Mouse (Mus musculus): ENCODE data around the gene Rsad2. TPM values are rescaled to one million over a fixed set of nuclear protein-coding genes. Genes with fewer than 3 reads are reported as not detected.
"Not testable (repeated sequence)": the region's sequence is repeated elsewhere in the genome, so short reads cannot be mapped to it uniquely, and the experiment has no call there.

Gene Rsad2
- polyA plus RNA-seq (2015; fragmentation: Nextera tagmentation; extraction: Ambion mirVana): 11.5 and 13.3 TPM in 2 replicates

GRCm38 (mm10) chr12:26456028-26456698, at the start of gene Rsad2:
Gene Rsad2 (minus strand): TSS chr12:26456452.
- H3K27ac ChIP-seq (ENCODE audit: low read length): 0 out of 2 replicates have a peak within 1 kb of the TSS, but pooled peaks have one; percentile 5
- no peaks in the 10 kb centered on the region for H3K9me3 ChIP-seq (ENCODE audit: low read length)
- 22% methylated on average over 13 of the region's 13 CpGs for WGBS
- no peaks in the 10 kb centered on the region for H3K27me3 ChIP-seq (replicated peaks; ENCODE audit: insufficient read depth, low read length)
- TF ChIP-seq CTCF (IDR thresholded peaks at IDR 0.05) (no peak), EP300 (IDR thresholded peaks at IDR 0.05) (no peak)
- peak within 1 kb of the TSS; percentile 48 for H3K4me2 ChIP-seq (replicated peaks; ENCODE audit: low read depth, low read length)
- H3K36me3 ChIP-seq (ENCODE audit: insufficient read depth, low read length): no peaks in the 10 kb centered on the region
- peak; percentile 86 for DNase-seq (ENCODE audit: low spot score)
- H3K4me3 ChIP-seq (ENCODE audit: low read depth, low read length): peak within 1 kb of the TSS; percentile 10
- peaks cover 6% of the 10 kb centered on the region for H3K4me1 ChIP-seq (ENCODE audit: insufficient read depth, low read depth, low read length)
- ATAC-seq: peak; percentile 90
- no peak within 1 kb of the TSS for H3K9ac ChIP-seq (replicated peaks; ENCODE audit: low read depth)

DNA sequence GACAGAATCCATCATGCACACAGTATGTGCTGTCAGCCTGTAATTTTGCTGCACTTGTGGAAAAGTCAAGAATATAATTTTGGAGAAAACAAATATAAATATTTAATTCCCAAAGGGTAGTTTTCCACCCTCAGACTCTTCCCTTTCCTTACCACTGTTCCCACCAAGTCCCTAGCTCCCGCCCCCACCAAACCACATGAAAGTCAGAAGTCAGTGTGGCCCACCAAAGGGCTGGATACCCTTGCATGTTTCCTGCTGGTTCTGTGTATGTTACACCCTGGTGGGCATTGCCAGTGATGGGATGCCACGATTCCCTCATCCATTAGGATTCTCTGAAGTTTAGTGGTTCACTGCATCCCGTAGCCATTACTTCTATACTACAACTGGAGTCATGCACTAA, 44.8 kb upstream of the Rsad2 start:
- Histone ChIP-seq H3K27me3 (replicated peaks; ENCODE audit: insufficient read depth, low read length) (no peaks in the 10 kb centered on the region), H3K27ac (ENCODE audit: low read length) (no peak overlapping the region), H3K9ac (replicated peaks; ENCODE audit: low read depth) (no peak overlapping the region), H3K4me3 (ENCODE audit: low read depth, low read length) (no peak overlapping the region), H3K4me2 (replicated peaks; ENCODE audit: low read depth, low read length) (no peak overlapping the region), H3K36me3 (ENCODE audit: insufficient read depth, low read length) (no peaks in the 10 kb centered on the region), H3K4me1 (ENCODE audit: insufficient read depth, low read depth, low read length) (no peaks in the 10 kb centered on the region), H3K9me3 (ENCODE audit: low read length) (no peaks in the 10 kb centered on the region)
- DNase-seq (ENCODE audit: low spot score) (no peak), ATAC-seq (no peak)
- TF ChIP-seq EP300 (IDR thresholded peaks at IDR 0.05) (no peak), CTCF (IDR thresholded peaks at IDR 0.05) (no peak)
- 78% methylated on average over 3 of the region's 3 CpGs for WGBS

- no peak for DNase-seq (ENCODE audit: low spot score)
- Histone ChIP-seq H3K4me3 (ENCODE audit: low read depth, low read length) (no peak overlapping the region), H3K9me3 (ENCODE audit: low read length) (no peaks in the 10 kb centered on the region), H3K27ac (ENCODE audit: low read length) (no peak overlapping the region), H3K4me2 (replicated peaks; ENCODE audit: low read depth, low read length) (no peak overlapping the region), H3K27me3 (replicated peaks; ENCODE audit: insufficient read depth, low read length) (no peaks in the 10 kb centered on the region), H3K9ac (replicated peaks; ENCODE audit: low read depth) (no peak overlapping the region), H3K36me3 (ENCODE audit: insufficient read depth, low read length) (no peaks in the 10 kb centered on the region), H3K4me1 (ENCODE audit: insufficient read depth, low read depth, low read length) (no peaks in the 10 kb centered on the region)
- 90% methylated on average over 1 of the region's 1 CpGs for WGBS
- ATAC-seq: no peak
- peak; percentile 50 for TF ChIP-seq CTCF (IDR thresholded peaks at IDR 0.05)
- no peak for TF ChIP-seq EP300 (IDR thresholded peaks at IDR 0.05)
Observed at GRCm38 (mm10) chr12:26489942-26490341, 33.7 kb upstream of the Rsad2 start.

- Histone ChIP-seq H3K4me2 (replicated peaks; ENCODE audit: low read depth, low read length) (no peak overlapping the region), H3K4me3 (ENCODE audit: low read depth, low read length) (no peak overlapping the region), H3K9me3 (ENCODE audit: low read length) (no peaks in the 10 kb centered on the region), H3K27me3 (replicated peaks; ENCODE audit: insufficient read depth, low read length) (no peaks in the 10 kb centered on the region), H3K36me3 (ENCODE audit: insufficient read depth, low read length) (no peaks in the 10 kb centered on the region), H3K9ac (replicated peaks; ENCODE audit: low read depth) (no peak overlapping the region), H3K27ac (ENCODE audit: low read length) (no peak overlapping the region), H3K4me1 (ENCODE audit: insufficient read depth, low read depth, low read length) (no peaks in the 10 kb centered on the region)
- WGBS: 48% methylated on average over 5 of the region's 5 CpGs
- DNase-seq (ENCODE audit: low spot score): no peak
- no peak for TF ChIP-seq EP300 (IDR thresholded peaks at IDR 0.05)
- no peak for ATAC-seq
Observed at GRCm38 (mm10) chr12:26488617-26489274, 32.5 kb upstream of the Rsad2 start.

DNA sequence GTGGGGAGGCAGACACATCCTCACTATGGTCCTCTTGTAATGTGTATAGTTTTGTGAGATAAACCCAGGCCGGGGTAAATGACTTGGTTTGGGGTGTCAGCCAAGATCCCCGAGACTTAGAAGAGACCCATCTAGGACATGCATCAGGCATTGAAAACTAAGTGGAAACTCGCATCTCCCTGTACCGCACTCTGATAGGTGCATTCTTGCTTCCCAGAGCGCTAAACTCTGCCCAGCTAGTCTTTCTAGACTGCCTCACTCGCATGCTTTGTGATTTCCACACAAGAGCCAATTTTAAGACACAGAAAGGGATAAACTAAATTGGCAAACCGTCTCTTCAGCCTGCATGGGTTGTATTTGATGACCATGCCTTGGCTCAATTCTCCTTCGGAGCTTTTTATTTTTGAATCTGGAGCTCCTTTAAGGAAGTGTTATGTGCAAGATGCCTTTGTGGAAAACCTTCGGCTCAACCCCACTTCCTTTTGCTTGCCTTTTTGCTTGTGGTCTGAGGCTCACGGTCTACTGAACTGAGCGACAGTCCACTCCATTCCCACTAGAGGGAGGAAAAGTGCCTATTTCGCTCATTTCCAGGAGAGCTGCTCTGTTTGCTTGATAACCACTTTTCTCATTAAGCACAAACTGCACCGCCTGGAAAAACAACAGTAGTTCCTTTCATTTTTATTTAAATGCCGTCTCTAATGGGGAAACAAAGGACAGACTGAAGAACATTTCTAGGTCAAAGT, 31.8 kb upstream of the Rsad2 start:
- peak; percentile 75 for DNase-seq (ENCODE audit: low spot score)
- WGBS: 45% methylated on average over 14 of the region's 14 CpGs
- Histone ChIP-seq H3K27me3 (replicated peaks; ENCODE audit: insufficient read depth, low read length) (no peaks in the 10 kb centered on the region), H3K4me3 (ENCODE audit: low read depth, low read length) (no peak overlapping the region), H3K27ac (ENCODE audit: low read length) (no peak overlapping the region), H3K4me1 (ENCODE audit: insufficient read depth, low read depth, low read length) (no peaks in the 10 kb centered on the region), H3K36me3 (ENCODE audit: insufficient read depth, low read length) (no peaks in the 10 kb centered on the region), H3K9me3 (ENCODE audit: low read length) (no peaks in the 10 kb centered on the region), H3K9ac (replicated peaks; ENCODE audit: low read depth) (no peak overlapping the region), H3K4me2 (replicated peaks; ENCODE audit: low read depth, low read length) (no peak overlapping the region)
- TF ChIP-seq CTCF (IDR thresholded peaks at IDR 0.05): peak; percentile 74
- no peak for TF ChIP-seq EP300 (IDR thresholded peaks at IDR 0.05)
- ATAC-seq: no peak; the same call in 1 of the 2 replicates

DNA sequence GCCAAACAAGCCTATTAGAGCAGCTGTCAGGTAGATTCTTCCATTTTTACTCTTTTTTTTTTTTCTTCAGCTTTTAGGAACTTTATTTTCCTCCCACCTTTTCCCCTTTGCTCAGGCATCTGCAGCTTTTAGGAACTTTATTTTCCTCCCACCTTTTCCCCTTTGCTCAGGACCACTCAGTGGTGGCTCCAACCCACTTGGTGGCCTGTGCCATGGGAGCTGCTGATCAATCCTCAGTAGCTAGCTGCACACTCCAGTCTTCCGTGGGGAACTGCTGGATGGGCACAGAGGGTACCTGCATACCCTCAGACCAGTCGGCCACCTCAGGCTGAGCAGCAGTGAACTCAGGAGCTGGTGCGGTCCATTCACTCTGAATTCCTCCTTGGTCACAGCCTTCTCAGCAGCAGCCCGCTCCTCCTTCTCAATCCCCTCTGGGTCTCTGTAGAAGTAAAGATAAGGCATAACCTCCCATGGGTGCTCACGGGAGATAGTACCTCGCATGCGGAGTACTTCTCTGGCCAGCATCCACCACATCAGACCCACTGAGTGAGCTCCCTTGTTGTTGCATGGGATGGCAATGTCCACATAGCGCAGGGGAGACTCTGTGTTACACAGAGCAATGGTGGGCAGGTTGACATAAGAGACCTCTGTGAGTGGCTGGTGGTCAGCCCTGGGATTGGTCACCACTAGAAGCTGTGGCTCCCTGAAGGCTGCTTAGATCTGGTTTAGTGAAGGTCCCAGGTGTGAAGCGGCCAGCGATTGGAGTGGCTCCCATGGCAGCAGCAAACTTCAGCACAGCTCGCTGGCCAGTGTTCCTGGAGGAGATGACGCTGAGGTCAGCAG, 29.7 kb upstream of the Rsad2 start:
- not testable (repeated sequence) for ATAC-seq; H3K27me3 ChIP-seq (replicated peaks; ENCODE audit: insufficient read depth, low read length); H3K9me3 ChIP-seq (ENCODE audit: low read length); DNase-seq (ENCODE audit: low spot score); H3K4me1 ChIP-seq (ENCODE audit: insufficient read depth, low read depth, low read length); H3K36me3 ChIP-seq (ENCODE audit: insufficient read depth, low read length); H3K27ac ChIP-seq (ENCODE audit: low read length); H3K4me3 ChIP-seq (ENCODE audit: low read depth, low read length); H3K9ac ChIP-seq (replicated peaks; ENCODE audit: low read depth); H3K4me2 ChIP-seq (replicated peaks; ENCODE audit: low read depth, low read length)
- 85% methylated on average over 12 of the region's 12 CpGs for WGBS
